Mouse (Mus musculus) neural tube, embryonic 14.5 days (tissue): ENCODE measurements at regions not wholly inside any gene's neighbourhood (a gene's known extent, or its start where the extent isn't known, plus 50 kb on each side); places are given as distances from the start of the nearest gene placed in this dataset.

Experiments
- ATAC-seq: fragments of 200-750 bp; cut with Nextera tagmentation; 2 replicates; pipeline ENCODE4 v1.8.0; 2017; ENCODE audit warnings: low read depth, mild to moderate bottlenecking, moderate TSS enrichment, moderate library complexity
- H3K27ac ChIP-seq: fragments of 300-500 bp; sonication (generic); 2 replicates; pipeline ENCODE4 v1.5.1; 2014; ENCODE audit warnings: low read depth, mild to moderate bottlenecking, control low read depth, low read length, moderate library complexity, mixed read lengths
- H3K27me3 ChIP-seq: fragments of 300-500 bp; sonication (generic); 2 replicates; pipeline ENCODE4 v1.6.1; 2014; ENCODE audit warnings: low read length; ENCODE audit not compliant: control insufficient read depth, insufficient read depth
- H3K36me3 ChIP-seq: fragments of 300-500 bp; sonication (generic); 2 replicates; pipeline ENCODE4 v1.6.1; 2014; ENCODE audit warnings: low read length, mixed read lengths; ENCODE audit not compliant: control insufficient read depth, insufficient read depth
- H3K4me1 ChIP-seq: fragments of 300-500 bp; sonication (generic); 2 replicates; pipeline ENCODE4 v1.6.1; 2014; ENCODE audit warnings: low read length; ENCODE audit not compliant: control insufficient read depth, insufficient read depth
- H3K4me2 ChIP-seq: fragments of 300-500 bp; sonication (generic); 2 replicates; pipeline ENCODE4 v1.6.1; 2014; ENCODE audit warnings: mild to moderate bottlenecking, low read depth, low read length, control low read depth
- H3K4me3 ChIP-seq: fragments of 300-500 bp; sonication (generic); 2 replicates; pipeline ENCODE4 v1.5.1; 2014; ENCODE audit warnings: low read depth, low read length, control low read depth, mixed read lengths
- H3K9ac ChIP-seq: fragments of 300-500 bp; sonication (generic); replicated peaks from 2 replicates; pipeline ENCODE4 v1.6.1; 2014; ENCODE audit warnings: low read depth, mild to moderate bottlenecking, control low read depth, low read length, mixed read lengths
- H3K9me3 ChIP-seq: fragments of 300-500 bp; sonication (generic); 2 replicates; pipeline ENCODE4 v1.6.1; 2016; ENCODE audit warnings: low read length; ENCODE audit not compliant: control insufficient read depth
- WGBS: fragments of 180-500 bp; shearing (Covaris S2); extraction: QIAGEN DNeasy Blood & Tissue Kit; methylation state at CpG from one replicate; pipeline ENCODE4 v1.1.7; 2014; 5-methylcytosine and 5-hydroxymethylcytosine counted together

- no peaks in the 10 kb centered on the region for H3K9me3 ChIP-seq
- peaks cover 45% of the 10 kb centered on the region for H3K27me3 ChIP-seq
- 9% methylated on average over 15 of the region's 15 CpGs for WGBS
- H3K27ac ChIP-seq, result no peak overlapping the region
- H3K4me3 ChIP-seq, result no peak overlapping the region
- no peak overlapping the region for H3K9ac ChIP-seq
- no peaks in the 10 kb centered on the region for H3K36me3 ChIP-seq
- ATAC-seq, result no peak
- no peak overlapping the region for H3K4me2 ChIP-seq
- no peaks in the 10 kb centered on the region for H3K4me1 ChIP-seq
Measured at GRCm38 (mm10) chr10:19485537-19486135, 106.1 kb upstream of the Ifngr1 start.

GRCm38 (mm10) chr10:19490500-19490899, 101.2 kb upstream of the Ifngr1 start:
- Histone ChIP-seq H3K36me3 (no peaks in the 10 kb centered on the region), H3K9ac (no peak overlapping the region), H3K27ac (no peak overlapping the region), H3K4me2 (no peak overlapping the region), H3K9me3 (no peaks in the 10 kb centered on the region), H3K4me1 (no peaks in the 10 kb centered on the region), H3K4me3 (no peak overlapping the region), H3K27me3 (peaks cover 50% of the 10 kb centered on the region)
- no peak for ATAC-seq
- 29% methylated on average over 8 of the region's 8 CpGs for WGBS

- H3K27me3 ChIP-seq, result peaks cover 42% of the 10 kb centered on the region
- ATAC-seq, result no peak
- WGBS, result 66% methylated on average over 21 of the region's 21 CpGs
- H3K36me3 ChIP-seq, result no peaks in the 10 kb centered on the region
- no peaks in the 10 kb centered on the region for H3K4me1 ChIP-seq
- no peak overlapping the region for H3K27ac ChIP-seq
- no peaks in the 10 kb centered on the region for H3K9me3 ChIP-seq
- no peak overlapping the region for H3K4me3 ChIP-seq
- H3K4me2 ChIP-seq, result no peak overlapping the region
- no peak overlapping the region for H3K9ac ChIP-seq
Measured at GRCm38 (mm10) chr10:19491513-19492380, 100.0 kb upstream of the Ifngr1 start.

- WGBS, result 31% methylated on average over 9 of the region's 9 CpGs
- Histone ChIP-seq H3K9me3 (no peaks in the 10 kb centered on the region), H3K27ac (no peak overlapping the region), H3K4me1 (no peaks in the 10 kb centered on the region), H3K9ac (no peak overlapping the region), H3K36me3 (no peaks in the 10 kb centered on the region), H3K27me3 (peaks cover 20% of the 10 kb centered on the region), H3K4me3 (no peak overlapping the region), H3K4me2 (no peak overlapping the region)
- no peak for ATAC-seq
Measured at GRCm38 (mm10) chr10:19494461-19495105, 97.2 kb upstream of the Ifngr1 start.

GRCm38 (mm10) chr10:19498112-19498511, 93.6 kb upstream of the Ifngr1 start:
- no peaks in the 10 kb centered on the region for H3K4me1 ChIP-seq
- H3K9me3 ChIP-seq, result no peaks in the 10 kb centered on the region
- no peak overlapping the region for H3K9ac ChIP-seq
- no peak overlapping the region for H3K27ac ChIP-seq
- peaks cover 6% of the 10 kb centered on the region; the same call in 1 of the 2 replicates for H3K27me3 ChIP-seq
- H3K4me2 ChIP-seq, result no peak overlapping the region
- WGBS, result 88% methylated on average over 4 of the region's 4 CpGs
- no peak overlapping the region for H3K4me3 ChIP-seq
- no peaks in the 10 kb centered on the region for H3K36me3 ChIP-seq
- ATAC-seq, result no peak

- ATAC-seq, result no peak
- Histone ChIP-seq H3K4me3 (no peak overlapping the region), H3K4me2 (no peak overlapping the region), H3K27me3 (no peaks in the 10 kb centered on the region), H3K9ac (no peak overlapping the region), H3K36me3 (no peaks in the 10 kb centered on the region), H3K27ac (no peak overlapping the region), H3K4me1 (no peaks in the 10 kb centered on the region), H3K9me3 (no peaks in the 10 kb centered on the region)
- 86% methylated on average over 4 of the region's 4 CpGs for WGBS
Measured at GRCm38 (mm10) chr10:19502874-19503273, 88.9 kb upstream of the Ifngr1 start.

GRCm38 (mm10) chr10:19503846-19504765, 87.6 kb upstream of the Ifngr1 start:
- ATAC-seq, result no peak
- 62% methylated on average over 8 of the region's 8 CpGs for WGBS
- Histone ChIP-seq H3K4me2 (no peak overlapping the region), H3K9me3 (no peaks in the 10 kb centered on the region), H3K36me3 (no peaks in the 10 kb centered on the region), H3K27me3 (no peaks in the 10 kb centered on the region), H3K9ac (no peak overlapping the region), H3K4me1 (no peaks in the 10 kb centered on the region), H3K4me3 (no peak overlapping the region), H3K27ac (no peak overlapping the region)

- Histone ChIP-seq H3K36me3 (no peaks in the 10 kb centered on the region), H3K4me2 (no peak overlapping the region), H3K9me3 (no peaks in the 10 kb centered on the region), H3K27ac (no peak overlapping the region), H3K9ac (no peak overlapping the region), H3K4me1 (no peaks in the 10 kb centered on the region), H3K27me3 (no peaks in the 10 kb centered on the region), H3K4me3 (no peak overlapping the region)
- WGBS, result 100% methylated on average over 1 of the region's 1 CpGs
- no peak for ATAC-seq
Measured at GRCm38 (mm10) chr10:19505174-19505573, 86.6 kb upstream of the Ifngr1 start.
